Mouse (Mus musculus): ENCODE results near the gene Sh3kbp1. TPM values are rescaled to one million over a fixed set of nuclear protein-coding genes. Genes with fewer than 3 reads are reported as not detected.
A peak's percentile ranks its signal among the peaks of the same experiment; 100 is the strongest.

Gene Sh3kbp1
- total RNA-seq, 2 experiments from 2014 or later: 57.5 to 61.3 TPM

DNA sequence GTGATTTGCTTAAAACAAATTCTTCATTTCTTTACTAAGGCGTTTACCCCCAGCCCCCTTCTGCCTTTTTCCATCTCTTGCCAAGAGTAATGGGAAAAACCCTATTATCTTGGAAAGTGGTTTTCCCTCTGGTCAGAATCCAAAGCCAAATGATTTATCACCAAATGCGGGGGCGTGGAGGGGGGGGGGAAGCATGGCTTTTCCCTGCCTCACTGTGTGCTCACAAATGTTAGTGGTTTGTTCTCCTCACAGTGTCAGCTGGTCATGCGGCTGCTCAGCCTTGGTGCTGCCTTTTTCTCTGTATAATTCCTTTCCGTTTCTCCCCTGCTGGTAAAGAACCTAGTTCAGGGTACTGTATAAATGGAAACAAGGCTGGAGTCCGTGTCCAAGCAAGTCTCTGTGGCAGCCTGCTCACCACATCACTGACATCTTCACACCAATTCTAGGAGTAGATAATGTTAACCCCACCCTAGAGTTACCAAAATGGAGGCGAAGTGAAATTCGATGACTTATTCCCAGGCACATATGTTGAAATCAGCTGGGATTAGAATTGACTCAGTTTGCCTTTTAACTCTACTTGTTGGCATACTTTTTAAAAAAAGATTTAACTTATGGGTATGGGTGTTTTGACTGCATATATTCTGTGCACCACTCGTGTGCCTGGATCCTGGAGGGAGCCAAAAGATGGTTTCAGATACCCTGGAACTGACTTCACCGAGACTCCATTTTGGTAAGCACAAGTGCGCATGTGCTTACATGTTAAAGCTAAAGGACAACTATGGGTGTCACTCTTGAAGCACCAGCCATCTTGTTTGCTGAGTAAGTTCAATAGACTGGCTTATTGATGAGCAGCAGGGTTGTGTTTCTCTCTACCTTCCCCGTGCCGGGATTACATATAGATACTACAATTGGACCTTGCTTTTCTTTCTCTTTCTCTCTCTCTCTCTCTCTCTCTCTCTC is 84.3 kb downstream of the Sh3kbp1 start:
- TF ChIP-seq CTCF (IDR thresholded peaks at IDR 0.05): no peak
- Histone ChIP-seq H3K27ac (no peak overlapping the region), H3K4me3 (no peak overlapping the region)
- DNase-seq (ENCODE audit: extremely low spot score in 1 of 2, low spot score in 2 of 2): no peak
- intact Hi-C loops (cut with DNase I): no loop called here

DNA sequence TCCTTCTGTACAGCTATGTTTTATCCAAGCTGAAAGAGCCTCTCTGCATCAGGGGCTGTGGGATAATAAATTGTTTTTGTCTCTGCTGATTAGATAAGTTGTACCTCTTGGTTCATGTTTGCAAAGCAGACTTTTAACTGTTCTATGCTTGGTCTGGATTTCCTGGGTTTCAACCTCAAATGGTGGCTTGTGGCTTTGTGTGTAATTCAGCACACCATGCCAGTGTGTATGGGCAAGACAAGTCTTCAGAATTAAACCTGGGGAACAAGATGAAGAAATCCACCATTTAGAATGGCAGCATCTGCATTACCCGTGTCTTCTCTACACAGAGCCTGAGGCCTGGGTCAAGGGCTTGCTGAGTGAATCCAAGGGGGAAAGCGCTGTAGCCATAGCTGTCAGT is 86.1 kb downstream of the Sh3kbp1 start:
- H3K27ac ChIP-seq: no peak overlapping the region
- no peak for DNase-seq (ENCODE audit: extremely low spot score in 1 of 2, low spot score in 2 of 2)
- intact Hi-C loops (cut with DNase I): no loop called here

GRCm38 (mm10) chrX:159721390-159721789 is 94.3 kb downstream of the Sh3kbp1 start:
- H3K27ac ChIP-seq: no peak overlapping the region
- no peak for DNase-seq (ENCODE audit: extremely low spot score in 1 of 2, low spot score in 2 of 2)
- intact Hi-C loops (cut with DNase I): no loop called here
- no peak overlapping the region for H3K4me3 ChIP-seq
- no peak for TF ChIP-seq CTCF (IDR thresholded peaks at IDR 0.05)

More for the DNA sequence above, 86.1 kb downstream of the Sh3kbp1 start:
- H3K4me3 ChIP-seq: no peak overlapping the region
- no peak for TF ChIP-seq CTCF (IDR thresholded peaks at IDR 0.05)

DNA sequence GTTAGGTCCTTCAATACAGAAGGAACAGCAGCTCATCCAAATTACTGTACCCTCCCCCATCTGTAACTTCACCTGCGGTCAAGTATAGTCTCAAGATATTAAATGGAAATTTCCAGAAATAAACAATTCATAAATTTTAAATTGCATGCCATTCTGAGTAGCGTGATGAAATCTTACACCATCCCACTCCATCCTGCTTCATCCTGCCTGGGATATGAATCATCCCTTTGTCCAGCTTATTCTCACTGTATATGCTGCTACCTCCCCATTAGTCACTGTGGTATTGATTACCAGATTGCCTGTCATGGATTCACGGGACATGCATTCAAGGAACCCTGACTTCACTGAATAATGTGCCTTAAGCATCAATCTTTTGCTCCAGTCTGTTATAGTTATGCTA is 104.3 kb downstream of the Sh3kbp1 start:
- DNase-seq (ENCODE audit: extremely low spot score in 1 of 2, low spot score in 2 of 2): no peak
- TF ChIP-seq CTCF (IDR thresholded peaks at IDR 0.05): no peak
- Histone ChIP-seq H3K4me3 (no peak overlapping the region), H3K27ac (no peak overlapping the region)
- intact Hi-C loops (cut with DNase I): no loop called here

GRCm38 (mm10) chrX:159732845-159733244 is 105.8 kb downstream of the Sh3kbp1 start:
- Histone ChIP-seq H3K27ac (no peak overlapping the region), H3K4me3 (no peak overlapping the region)
- no peak for DNase-seq (ENCODE audit: extremely low spot score in 1 of 2, low spot score in 2 of 2)
- TF ChIP-seq CTCF (IDR thresholded peaks at IDR 0.05): no peak
- intact Hi-C loops (cut with DNase I): no loop called here

- Histone ChIP-seq H3K27ac (no peak overlapping the region), H3K4me3 (no peak overlapping the region)
- no peak for TF ChIP-seq CTCF (IDR thresholded peaks at IDR 0.05)
- intact Hi-C loops (cut with DNase I): no loop called here
- DNase-seq (ENCODE audit: extremely low spot score in 1 of 2, low spot score in 2 of 2): no peak
Measured at GRCm38 (mm10) chrX:159733948-159734347, 106.9 kb downstream of the Sh3kbp1 start.

GRCm38 (mm10) chrX:159735513-159736099 is 108.5 kb downstream of the Sh3kbp1 start:
- TF ChIP-seq CTCF (IDR thresholded peaks at IDR 0.05): no peak
- no peak for DNase-seq (ENCODE audit: extremely low spot score in 1 of 2, low spot score in 2 of 2)
- H3K27ac ChIP-seq: no peak overlapping the region
- H3K4me3 ChIP-seq: no peak overlapping the region
- intact Hi-C loops (cut with DNase I): no loop called here

DNA sequence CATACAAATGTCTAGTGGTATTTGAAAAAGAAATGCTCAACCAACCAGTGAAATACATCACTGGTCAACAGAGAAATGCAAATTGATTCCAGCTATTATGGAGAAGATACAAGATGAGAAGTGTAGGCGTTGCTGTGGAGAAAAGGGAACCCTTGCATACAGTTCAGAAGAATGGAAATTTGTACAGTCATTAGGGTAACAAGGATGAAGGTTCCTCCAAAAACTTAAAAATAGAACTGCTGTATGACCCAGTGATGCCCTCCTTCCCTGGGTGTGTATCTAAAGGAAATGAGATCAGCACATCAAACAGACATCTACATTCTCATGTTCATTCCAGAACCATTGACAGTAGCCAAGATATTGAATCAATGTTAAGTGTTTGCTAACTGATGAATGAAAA is 110.3 kb downstream of the Sh3kbp1 start:
- intact Hi-C loops (cut with DNase I): no loop called here
- no peak for DNase-seq (ENCODE audit: extremely low spot score in 1 of 2, low spot score in 2 of 2)
- no peak overlapping the region for H3K27ac ChIP-seq
- no peak for TF ChIP-seq CTCF (IDR thresholded peaks at IDR 0.05)
- no peak overlapping the region for H3K4me3 ChIP-seq

GRCm38 (mm10) chrX:159744035-159744434 is 117.0 kb downstream of the Sh3kbp1 start:
- intact Hi-C loops (cut with DNase I): no loop called here
- DNase-seq (ENCODE audit: extremely low spot score in 1 of 2, low spot score in 2 of 2): no peak
- TF ChIP-seq CTCF (IDR thresholded peaks at IDR 0.05): no peak
- Histone ChIP-seq H3K4me3 (no peak overlapping the region), H3K27ac (no peak overlapping the region)

GRCm38 (mm10) chrX:159744620-159745019 is 117.5 kb downstream of the Sh3kbp1 start:
- no peak overlapping the region for H3K27ac ChIP-seq
- TF ChIP-seq CTCF (IDR thresholded peaks at IDR 0.05): no peak
- H3K4me3 ChIP-seq: no peak overlapping the region
- no peak for DNase-seq (ENCODE audit: extremely low spot score in 1 of 2, low spot score in 2 of 2)
- intact Hi-C loops (cut with DNase I): no loop called here

DNA sequence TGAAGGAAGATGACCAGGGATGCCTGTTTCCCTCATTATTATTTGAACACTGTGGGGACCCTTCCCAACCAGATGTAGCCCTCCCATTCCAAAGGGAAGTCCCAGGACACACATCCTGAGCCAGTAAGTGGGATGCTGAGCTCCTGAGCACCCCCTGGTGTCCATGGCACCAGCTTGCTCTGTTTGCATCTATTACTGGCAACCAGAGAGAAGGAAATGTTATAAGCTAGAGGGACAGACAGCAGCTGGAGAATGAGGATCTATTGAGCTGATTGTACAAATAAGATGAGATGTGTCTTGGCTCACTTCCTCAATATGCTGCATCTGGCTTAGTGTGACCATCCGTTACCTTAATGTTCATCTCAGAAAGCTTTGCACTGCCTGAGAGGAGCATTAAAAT is 124.8 kb downstream of the Sh3kbp1 start:
- intact Hi-C loops (cut with DNase I): loop anchor here (5.0 kb wide), 1 partner anchor 125 kb away; the partner anchor contains the start of gene Sh3kbp1
- DNase-seq (ENCODE audit: extremely low spot score in 1 of 2, low spot score in 2 of 2): peak; percentile 19 to 21
- Histone ChIP-seq H3K27ac (no peak overlapping the region), H3K4me3 (no peak overlapping the region)
- peak; percentile 59 for TF ChIP-seq CTCF (IDR thresholded peaks at IDR 0.05)

DNA sequence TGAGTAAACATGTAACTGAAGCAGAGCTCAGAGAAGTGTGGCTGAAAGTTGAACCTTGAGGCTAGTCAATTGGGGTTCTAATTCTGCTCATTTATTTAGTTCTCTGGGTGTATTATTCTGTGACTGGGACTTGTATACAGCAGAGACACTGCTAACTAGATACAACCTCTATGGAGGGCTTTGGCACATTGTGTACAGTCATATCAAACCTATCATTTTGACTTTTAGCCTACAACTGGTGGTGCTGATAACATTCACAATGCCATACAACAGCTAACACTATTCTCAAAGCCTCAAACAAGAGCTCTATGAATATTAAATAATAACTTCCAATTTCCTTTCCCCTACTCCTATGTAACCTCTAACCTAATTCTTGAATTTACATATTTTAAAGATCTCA is 129.2 kb downstream of the Sh3kbp1 start:
- intact Hi-C loops (cut with DNase I): no loop called here
- Histone ChIP-seq H3K4me3 (no peak overlapping the region), H3K27ac (no peak overlapping the region)
- DNase-seq (ENCODE audit: extremely low spot score in 1 of 2, low spot score in 2 of 2): no peak
- TF ChIP-seq CTCF (IDR thresholded peaks at IDR 0.05): no peak
